Mouse (Mus musculus): ENCODE data around the gene Hoxa9. TPM values are rescaled to one million over a fixed set of nuclear protein-coding genes. Genes with fewer than 3 reads are reported as not detected.

Hoxa9 gene
- total and polyA plus RNA-seq, 3 experiments, result 0.04 TPM; not detected in 2

DNA sequence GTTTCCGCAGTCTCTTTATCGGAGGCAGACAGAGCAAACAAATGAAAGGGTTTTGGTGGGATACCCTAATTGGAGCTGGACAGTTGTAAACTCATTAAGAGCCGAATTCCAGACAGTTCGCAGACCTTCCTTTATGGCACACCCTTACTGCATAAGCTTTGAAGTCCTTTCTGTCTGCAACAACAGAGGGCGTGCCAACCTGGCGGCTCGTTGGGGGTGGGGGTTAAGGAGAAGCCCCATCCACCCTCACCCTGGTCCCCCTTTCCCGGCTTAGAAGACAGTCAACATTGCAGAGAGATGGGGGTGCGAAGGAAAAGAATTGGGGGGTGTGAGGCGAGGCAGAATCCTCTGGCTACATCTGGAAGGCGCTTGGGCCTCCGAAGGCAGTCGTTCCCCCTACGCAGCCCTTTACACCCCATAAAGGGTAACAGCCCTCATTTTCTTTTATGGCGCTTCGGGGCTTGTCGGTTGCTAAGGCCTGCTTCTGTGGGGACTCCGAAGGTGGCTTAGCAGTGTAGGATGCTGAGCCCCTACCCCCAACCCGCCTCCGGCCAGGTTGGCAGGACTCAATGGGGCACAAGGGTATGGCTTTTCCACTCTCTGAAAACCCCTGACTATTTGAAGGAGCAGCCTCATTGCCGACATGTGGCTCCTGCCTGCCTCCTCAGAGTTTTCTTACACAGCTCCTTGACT, 8.8 kb downstream of the Hoxa9 start:
- H3K9ac ChIP-seq (ENCODE audit: low read depth, low read length), result no peak overlapping the region
- peaks cover 42% of the 10 kb centered on the region for H3K27me3 ChIP-seq (ENCODE audit: control insufficient read depth, insufficient read depth, low read length)
- WGBS, result 14% methylated on average over 21 of the region's 21 CpGs
- TF ChIP-seq CTCF (IDR thresholded peaks at IDR 0.05) (no peak), POLR2A (IDR thresholded peaks at IDR 0.05; ENCODE audit: insufficient read depth, low read depth, low read length) (no peak), EP300 (IDR thresholded peaks at IDR 0.05; ENCODE audit: insufficient read depth, low read depth, low read length) (no peak)
- no peaks in the 10 kb centered on the region for H3K79me2 ChIP-seq (replicated peaks; ENCODE audit: control insufficient read depth, insufficient read depth, low read length)
- intact Hi-C loops (cut with DNase I), result loop anchor here (1.0 to 5.0 kb wide), 4 partner anchors 11 to 840 kb away; no protein-coding TSS in a partner anchor
- no peak overlapping the region; the same call in 1 of the 2 replicates for H3K4me3 ChIP-seq
- no peak overlapping the region for H3K27ac ChIP-seq
- no peaks in the 10 kb centered on the region for H3K36me3 ChIP-seq (ENCODE audit: control insufficient read depth, insufficient read depth, low read length)
- H3K4me1 ChIP-seq (ENCODE audit: control insufficient read depth, insufficient read depth, low read length), result peaks cover 1% of the 10 kb centered on the region; the same call in 1 of the 2 replicates
- DNase-seq, result peak in 1 of 2 experiments; percentile 20

DNA sequence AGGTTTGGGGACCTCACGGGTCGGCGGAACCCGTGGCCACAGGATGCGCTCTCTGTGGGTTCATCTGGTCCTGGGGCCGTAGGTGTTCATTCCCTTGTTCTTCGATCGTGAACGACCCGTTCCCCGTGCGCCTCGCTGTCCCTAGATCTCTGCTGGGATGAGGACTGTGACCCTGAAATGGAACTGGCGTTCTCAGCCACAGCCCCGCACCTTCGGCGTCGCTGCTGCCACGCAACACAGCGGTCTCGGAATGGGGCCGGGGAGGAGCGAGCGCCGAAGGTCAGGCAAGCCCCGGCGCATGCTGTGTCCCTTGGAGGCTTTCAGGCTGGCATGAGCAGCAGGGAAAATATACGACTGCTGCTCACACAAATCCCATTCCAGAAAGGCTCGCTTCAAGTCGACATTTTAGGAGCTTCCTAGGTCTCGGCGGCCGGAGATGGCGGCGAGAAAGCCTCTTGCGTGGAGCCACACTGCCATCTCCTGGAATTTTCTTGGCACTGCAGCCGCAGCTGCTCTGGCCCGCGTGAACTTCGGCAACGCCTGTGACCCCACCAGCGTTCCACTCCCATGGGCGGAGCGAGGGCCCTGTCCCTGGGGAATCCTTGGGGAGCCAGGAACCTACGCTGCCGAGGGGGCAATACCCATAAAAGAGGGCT, 9.4 kb downstream of the Hoxa9 start, which contains the start of gene Hoxa7:
Hoxa7 (minus strand) TSS at position 518 of the 656 bp plus-strand sequence.
- Histone ChIP-seq H3K27me3 (ENCODE audit: control insufficient read depth, insufficient read depth, low read length) (peaks cover 43% of the 10 kb centered on the region), H3K79me2 (replicated peaks; ENCODE audit: control insufficient read depth, insufficient read depth, low read length) (no peaks in the 10 kb centered on the region), H3K36me3 (ENCODE audit: control insufficient read depth, insufficient read depth, low read length) (no peaks in the 10 kb centered on the region), H3K9ac (ENCODE audit: low read depth, low read length) (peak within 1 kb of the TSS; percentile 39), H3K4me1 (ENCODE audit: control insufficient read depth, insufficient read depth, low read length) (peaks cover 1% of the 10 kb centered on the region; the same call in 1 of the 2 replicates), H3K4me3 (peak within 1 kb of the TSS; percentile 58), H3K27ac (no peak within 1 kb of the TSS)
- 2% methylated on average over 46 of the region's 46 CpGs for WGBS
- intact Hi-C loops (cut with DNase I), result loop anchor here (1.0 to 5.0 kb wide), 4 partner anchors 10 to 839 kb away; no protein-coding TSS in a partner anchor
- no peak for TF ChIP-seq POLR2A (IDR thresholded peaks at IDR 0.05; ENCODE audit: insufficient read depth, low read depth, low read length)
- TF ChIP-seq EP300 (IDR thresholded peaks at IDR 0.05; ENCODE audit: insufficient read depth, low read depth, low read length), result peak; percentile 90; the same call in 1 of the 2 replicates
- no peak for TF ChIP-seq CTCF (IDR thresholded peaks at IDR 0.05)
- peak; percentile 84 to 91 for DNase-seq

DNA sequence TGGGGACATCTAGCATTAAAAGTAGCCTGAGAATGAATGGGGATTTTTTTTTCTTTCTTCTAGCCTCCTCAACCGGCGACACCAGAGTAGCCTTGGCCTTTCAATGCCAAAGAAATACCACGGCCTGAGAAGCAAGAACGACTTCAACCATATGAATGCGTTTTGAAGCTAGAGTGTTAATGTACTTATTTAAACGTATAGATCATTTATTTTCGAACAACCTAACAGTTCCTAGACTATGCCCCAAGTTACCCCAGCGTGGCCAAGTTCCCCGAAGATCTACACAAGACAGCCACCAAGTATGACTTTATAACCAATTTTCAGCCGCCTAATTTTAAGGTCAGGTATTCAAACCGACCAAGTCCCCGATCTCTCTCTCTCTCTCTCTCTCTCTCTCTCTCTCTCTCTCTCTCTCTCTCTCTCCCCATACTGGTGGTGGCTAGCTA, 10.0 kb downstream of the Hoxa9 start:
- Histone ChIP-seq H3K4me3 (no peak overlapping the region; the same call in 1 of the 2 replicates), H3K27ac (no peak overlapping the region), H3K27me3 (ENCODE audit: control insufficient read depth, insufficient read depth, low read length) (peaks cover 43% of the 10 kb centered on the region), H3K36me3 (ENCODE audit: control insufficient read depth, insufficient read depth, low read length) (no peaks in the 10 kb centered on the region), H3K4me1 (ENCODE audit: control insufficient read depth, insufficient read depth, low read length) (peaks cover 1% of the 10 kb centered on the region; the same call in 1 of the 2 replicates), H3K9ac (ENCODE audit: low read depth, low read length) (no peak overlapping the region), H3K79me2 (replicated peaks; ENCODE audit: control insufficient read depth, insufficient read depth, low read length) (no peaks in the 10 kb centered on the region)
- WGBS, result 21% methylated on average over 12 of the region's 12 CpGs
- intact Hi-C loops (cut with DNase I), result loop anchor here (1.0 to 5.0 kb wide), 4 partner anchors 10 to 839 kb away; no protein-coding TSS in a partner anchor
- no peak for TF ChIP-seq CTCF (IDR thresholded peaks at IDR 0.05)
- TF ChIP-seq EP300 (IDR thresholded peaks at IDR 0.05; ENCODE audit: insufficient read depth, low read depth, low read length), result no peak
- TF ChIP-seq POLR2A (IDR thresholded peaks at IDR 0.05; ENCODE audit: insufficient read depth, low read depth, low read length), result no peak
- peak in 1 of 2 experiments; percentile 25 for DNase-seq

DNA sequence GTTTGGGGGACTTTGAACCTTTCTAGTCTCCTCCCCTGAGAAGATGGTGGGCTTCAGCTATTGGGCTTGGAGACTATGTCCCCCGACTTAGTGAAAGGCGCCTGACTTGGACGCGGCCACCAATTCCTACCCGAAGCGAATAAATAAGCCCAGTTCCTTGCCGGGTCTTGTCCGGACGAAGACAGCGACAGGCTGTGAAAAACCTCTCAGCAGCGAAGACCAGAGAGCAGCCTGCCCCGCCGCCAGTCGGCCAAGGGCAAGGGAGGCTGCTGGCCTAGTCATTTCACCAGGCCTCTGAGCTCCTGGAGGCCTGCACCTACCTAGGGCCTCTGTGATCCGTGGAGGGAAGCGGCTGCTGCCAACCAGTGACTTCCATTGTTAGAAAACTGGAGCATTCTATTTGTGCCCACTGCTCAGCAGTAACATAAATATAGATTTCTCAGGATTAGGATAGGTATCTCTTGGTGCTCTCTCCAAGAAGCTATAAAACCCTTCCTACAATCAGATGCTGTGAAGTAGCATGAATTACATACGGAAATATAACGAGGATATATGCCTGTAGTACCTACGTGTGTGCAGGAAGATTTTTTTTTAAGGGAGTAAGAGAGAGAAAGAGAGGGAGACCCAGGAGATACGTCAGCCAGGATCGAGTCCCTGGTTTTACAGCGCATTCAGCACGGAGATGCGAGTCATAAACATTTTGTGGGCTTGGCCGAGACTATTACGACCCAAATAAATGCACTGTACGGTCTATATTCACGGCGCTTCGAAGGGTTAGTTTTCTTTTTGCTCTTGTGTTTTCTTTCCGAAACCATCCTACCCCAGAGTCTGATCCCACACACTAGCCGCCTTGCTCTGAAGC, 10.7 kb downstream of the Hoxa9 start:
- 49% methylated on average over 32 of the region's 32 CpGs for WGBS
- Histone ChIP-seq H3K4me1 (ENCODE audit: control insufficient read depth, insufficient read depth, low read length) (peaks cover 1% of the 10 kb centered on the region; the same call in 1 of the 2 replicates), H3K27ac (no peak overlapping the region), H3K4me3 (no peak overlapping the region), H3K9ac (ENCODE audit: low read depth, low read length) (no peak overlapping the region), H3K36me3 (ENCODE audit: control insufficient read depth, insufficient read depth, low read length) (no peaks in the 10 kb centered on the region), H3K79me2 (replicated peaks; ENCODE audit: control insufficient read depth, insufficient read depth, low read length) (no peaks in the 10 kb centered on the region), H3K27me3 (ENCODE audit: control insufficient read depth, insufficient read depth, low read length) (peaks cover 41% of the 10 kb centered on the region)
- intact Hi-C loops (cut with DNase I), result loop anchor here (2.0 to 5.0 kb wide), 3 partner anchors 343 to 838 kb away; no protein-coding TSS in a partner anchor
- DNase-seq, result peak in 1 of 2 experiments; percentile 31
- TF ChIP-seq POLR2A (IDR thresholded peaks at IDR 0.05; ENCODE audit: insufficient read depth, low read depth, low read length), result no peak
- TF ChIP-seq CTCF (IDR thresholded peaks at IDR 0.05), result no peak
- TF ChIP-seq EP300 (IDR thresholded peaks at IDR 0.05; ENCODE audit: insufficient read depth, low read depth, low read length), result no peak

DNA sequence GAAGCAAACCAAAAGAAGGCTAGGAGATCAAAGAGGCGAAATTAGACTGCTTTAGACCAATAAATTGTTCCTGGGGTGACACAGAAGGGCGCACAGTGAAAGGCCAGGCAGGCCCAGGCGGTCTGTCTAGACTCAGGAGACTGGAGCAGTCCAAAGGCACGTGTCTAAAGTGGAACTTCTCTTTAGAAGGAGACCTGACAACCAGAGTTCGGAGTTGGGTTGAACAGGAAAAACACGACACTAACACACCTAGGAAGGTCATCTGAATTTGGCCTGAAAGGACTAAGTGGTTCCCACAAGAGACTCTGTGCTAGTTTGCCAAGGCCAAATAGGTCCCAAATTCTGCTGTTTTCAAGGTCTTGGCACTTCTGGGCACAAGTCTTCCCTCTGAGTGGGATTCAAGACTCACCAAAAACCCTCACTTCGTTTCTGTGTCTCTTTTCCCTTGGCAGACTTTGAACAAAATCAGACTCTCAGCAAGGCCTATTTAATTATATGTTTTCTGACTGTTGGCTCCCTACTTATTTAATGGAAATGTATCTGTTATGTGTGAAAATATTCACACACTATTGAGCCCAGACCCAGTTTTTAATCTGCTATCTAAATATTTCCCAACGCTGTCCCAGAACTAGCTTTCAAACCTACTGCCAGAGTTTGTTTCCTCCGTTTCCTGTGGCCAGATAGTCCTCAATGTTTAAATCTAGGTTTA, 11.5 kb downstream of the Hoxa9 start:
- no peak overlapping the region for H3K4me3 ChIP-seq
- intact Hi-C loops (cut with DNase I), result loop anchor here (5.0 kb wide), 1 partner anchor 33 kb away; no protein-coding TSS in a partner anchor

More for the DNA sequence above, 11.5 kb downstream of the Hoxa9 start:
- Histone ChIP-seq H3K27me3 (ENCODE audit: control insufficient read depth, insufficient read depth, low read length) (peaks cover 42% of the 10 kb centered on the region), H3K9ac (ENCODE audit: low read depth, low read length) (no peak overlapping the region), H3K79me2 (replicated peaks; ENCODE audit: control insufficient read depth, insufficient read depth, low read length) (no peaks in the 10 kb centered on the region), H3K4me1 (ENCODE audit: control insufficient read depth, insufficient read depth, low read length) (peaks cover 1% of the 10 kb centered on the region; the same call in 1 of the 2 replicates), H3K27ac (no peak overlapping the region), H3K36me3 (ENCODE audit: control insufficient read depth, insufficient read depth, low read length) (no peaks in the 10 kb centered on the region)
- WGBS, result 60% methylated on average over 9 of the region's 9 CpGs
- peak in 1 of 2 experiments; percentile 16 for DNase-seq
- TF ChIP-seq CTCF (IDR thresholded peaks at IDR 0.05), result no peak
- TF ChIP-seq POLR2A (IDR thresholded peaks at IDR 0.05; ENCODE audit: insufficient read depth, low read depth, low read length), result no peak
- TF ChIP-seq EP300 (IDR thresholded peaks at IDR 0.05; ENCODE audit: insufficient read depth, low read depth, low read length), result no peak

Data from heart, adult 2 months (tissue).